Mouse (Mus musculus): ENCODE data around the gene Fxyd6.

The Fxyd6 gene

GRCm38 (mm10) chr9:45391299-45391698, 21.3 kb downstream of the Fxyd6 start:
- ChIA-PET POLR2A (interaction anchor here (0.5 to 50.2 kb wide), 46 partner anchors 8 to 449 kb away, joined by 3 to 2905 read pairs (median 6); partner anchors contain the start of genes Fxyd2 (in 3 of the 4) and Fxyd6 (in 3 of the 4)), CTCF (interaction anchor here (0.6 to 4.4 kb wide), 19 partner anchors 12 to 580 kb away, joined by 3 to 72 read pairs (median 4); no protein-coding TSS in a partner anchor)

DNA sequence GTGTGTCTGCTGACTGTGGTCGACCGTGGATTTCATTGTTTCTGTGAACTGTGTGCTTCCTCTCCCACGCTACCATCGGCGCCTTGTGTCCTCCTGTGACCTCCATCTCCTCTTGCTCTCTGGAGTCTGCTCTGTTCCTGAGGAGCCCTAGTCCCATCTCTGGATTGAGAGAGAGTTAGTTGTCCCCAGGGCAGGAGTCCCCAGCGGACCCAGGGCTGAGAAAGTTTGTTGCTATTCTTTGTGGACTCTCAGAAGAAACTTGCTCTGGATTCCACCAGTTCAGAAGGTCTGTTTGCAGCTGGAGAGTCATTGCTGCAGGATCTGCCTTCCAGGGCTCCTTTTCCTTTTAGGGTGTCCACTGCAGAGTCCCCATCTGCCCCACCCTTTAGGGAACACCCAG, 25.2 kb downstream of the Fxyd6 start:
- ChIA-PET CTCF (interaction anchor here in 2 of 4 experiments (1.1 to 5.4 kb wide), 2 partner anchors 17 to 18 kb away, joined by 5 to 44 read pairs; no protein-coding TSS in a partner anchor), POLR2A (interaction anchor here in 3 of 4 experiments (0.7 to 50.2 kb wide), 9 partner anchors 10 to 293 kb away, joined by 3 to 2905 read pairs (median 4); partner anchors contain the start of genes Fxyd2 (in 1 of the 3) and Fxyd6 (in 1 of the 3))

DNA sequence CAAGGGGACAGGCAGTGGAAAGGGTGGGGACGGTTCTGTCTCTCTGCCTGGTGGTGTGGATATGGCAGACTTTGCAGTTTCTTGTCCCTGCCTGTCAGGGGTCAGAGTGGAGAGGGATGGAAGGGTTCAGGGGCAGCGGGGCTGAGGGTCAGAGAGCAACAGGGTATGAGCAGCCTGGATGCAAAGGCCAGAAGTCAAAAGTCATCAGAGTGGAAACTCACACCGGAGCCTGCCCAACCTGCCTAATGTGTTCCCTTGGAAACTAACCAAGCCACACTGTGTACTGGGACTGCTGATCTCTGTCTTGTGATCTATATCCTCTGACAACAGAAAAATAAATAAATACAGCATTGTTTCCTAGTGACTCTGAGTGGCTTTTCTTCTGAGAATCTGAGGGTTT, 25.8 kb downstream of the Fxyd6 start:
- CTCF ChIA-PET: interaction anchor here in 2 of 4 experiments (1.1 to 5.4 kb wide), 2 partner anchors 16 to 17 kb away, joined by 5 to 44 read pairs; no protein-coding TSS in a partner anchor
- POLR2A ChIA-PET: interaction anchor here in 3 of 4 experiments (1.1 to 50.2 kb wide), 5 partner anchors 10 to 47 kb away, joined by 4 to 2905 read pairs (median 14); partner anchors contain the start of genes Fxyd2 (in 1 of the 3) and Fxyd6 (in 1 of the 3)

DNA sequence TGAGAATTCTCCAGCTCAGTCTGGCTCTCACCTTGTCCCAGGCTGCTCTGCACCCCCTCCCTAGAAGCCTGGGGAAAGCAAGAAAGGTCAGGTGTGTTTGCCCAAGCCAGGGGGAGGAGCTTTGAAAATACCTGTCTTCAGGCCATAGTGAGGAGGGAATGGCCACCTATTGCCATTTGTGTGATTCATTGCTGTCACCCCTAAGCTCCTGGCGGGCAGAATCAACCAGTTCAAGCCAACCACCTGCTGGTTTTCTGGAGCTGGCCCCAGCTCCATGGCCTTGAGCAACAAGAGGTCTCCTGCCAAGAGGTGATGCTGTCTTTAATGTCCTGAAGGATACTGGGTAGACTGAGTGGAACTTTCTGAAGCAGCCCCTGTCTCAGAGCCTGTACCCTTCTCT, 28.4 kb downstream of the Fxyd6 start:
- ChIA-PET POLR2A (interaction anchor here in 3 of 4 experiments (0.6 to 50.2 kb wide), 30 partner anchors 9 to 630 kb away, joined by 3 to 2905 read pairs (median 5); partner anchors contain the start of gene Fxyd6 (in 3 of the 3)), CTCF (interaction anchor here (0.6 to 5.4 kb wide), 16 partner anchors 8 to 431 kb away, joined by 3 to 44 read pairs (median 4); no protein-coding TSS in a partner anchor)

GRCm38 (mm10) chr9:45399434-45399833, 29.4 kb downstream of the Fxyd6 start, which contains the start of gene Fxyd2:
Gene Fxyd2, plus strand, starts transcription at chr9:45399669.
- ChIA-PET POLR2A (interaction anchor here in 3 of 4 experiments (0.9 to 50.2 kb wide), 8 partner anchors 8 to 50 kb away, joined by 3 to 2905 read pairs (median 10); partner anchors contain the start of gene Fxyd6 (in 1 of the 3)), CTCF (interaction anchor here in 1 of 4 experiments (1.3 to 5.4 kb wide), 3 partner anchors 10 to 99 kb away, joined by 3 to 44 read pairs (median 4); no protein-coding TSS in a partner anchor)

DNA sequence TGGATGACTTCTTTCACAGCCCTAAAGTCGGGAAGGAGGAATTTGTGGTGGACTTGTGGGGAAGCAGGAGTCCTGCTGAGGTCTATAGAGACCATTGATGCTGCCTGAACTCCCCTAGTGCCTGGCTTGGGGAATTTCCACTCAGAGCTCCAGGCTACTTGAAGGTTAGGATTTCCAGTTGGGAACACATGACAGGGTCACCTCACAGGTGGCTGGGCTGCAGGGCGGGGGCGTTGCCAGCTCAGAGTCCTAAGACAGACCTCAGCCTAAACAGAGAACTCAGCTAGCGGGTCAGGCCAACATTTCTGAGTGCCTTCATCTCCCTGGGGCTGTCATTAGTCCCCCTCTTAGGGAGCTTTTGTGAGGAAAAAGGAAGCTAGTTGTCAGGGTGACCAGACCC, 31.9 kb downstream of the Fxyd6 start:
- CTCF ChIA-PET: interaction anchor here (0.5 to 2.4 kb wide), 7 partner anchors 10 to 332 kb away, joined by 3 to 15 read pairs (median 8); no protein-coding TSS in a partner anchor
- POLR2A ChIA-PET: interaction anchor here in 3 of 4 experiments (0.9 to 50.2 kb wide), 11 partner anchors 9 to 102 kb away, joined by 3 to 2905 read pairs (median 8); partner anchors contain the start of gene Fxyd6 (in 1 of the 3)

- ChIA-PET POLR2A (interaction anchor here in 3 of 4 experiments (0.9 to 50.2 kb wide), 13 partner anchors 9 to 106 kb away, joined by 3 to 2905 read pairs (median 6); partner anchors contain the start of gene Fxyd6 (in 1 of the 3)), CTCF (interaction anchor here in 3 of 4 experiments (0.9 to 2.4 kb wide), 8 partner anchors 9 to 103 kb away, joined by 3 to 15 read pairs (median 8); no protein-coding TSS in a partner anchor)
Observed at GRCm38 (mm10) chr9:45402957-45403356, 33.0 kb downstream of the Fxyd6 start.

DNA sequence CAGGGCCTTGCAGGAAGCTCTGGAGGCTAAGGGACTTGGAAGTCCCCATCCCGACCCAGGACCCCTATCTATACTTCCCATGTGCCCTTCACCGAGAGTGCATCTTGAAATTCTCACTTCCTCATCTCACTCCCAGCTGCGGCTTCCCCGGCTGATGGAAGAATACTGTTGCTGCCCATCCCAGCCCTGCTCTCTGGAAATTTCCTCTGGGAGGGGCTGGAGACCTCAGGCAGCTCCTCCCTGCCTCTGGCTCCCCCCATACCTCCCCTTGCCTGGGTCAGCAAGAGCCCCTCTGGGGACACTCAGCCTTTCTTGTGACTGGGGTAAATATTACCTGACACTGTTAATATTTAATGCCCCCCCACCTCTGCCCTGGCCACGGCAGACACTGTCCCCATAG, 35.7 kb downstream of the Fxyd6 start:
- ChIA-PET POLR2A (interaction anchor here in 3 of 4 experiments (0.7 to 18.8 kb wide), 15 partner anchors 8 to 401 kb away, joined by 3 to 332 read pairs (median 3); partner anchors contain the start of gene Fxyd6 (in 1 of the 3)), CTCF (interaction anchor here (0.5 to 2.9 kb wide), 9 partner anchors 8 to 209 kb away, joined by 3 to 13 read pairs (median 5); no protein-coding TSS in a partner anchor)

- ChIA-PET POLR2A (interaction anchor here in 3 of 4 experiments (0.6 to 18.8 kb wide), 18 partner anchors 9 to 265 kb away, joined by 3 to 332 read pairs (median 4); partner anchors contain the start of gene Fxyd6 (in 3 of the 3)), CTCF (interaction anchor here (0.9 to 3.6 kb wide), 12 partner anchors 8 to 183 kb away, joined by 3 to 24 read pairs (median 4); no protein-coding TSS in a partner anchor)
Observed at GRCm38 (mm10) chr9:45406808-45407207, 36.8 kb downstream of the Fxyd6 start.

- ChIA-PET POLR2A (interaction anchor here in 3 of 4 experiments (0.6 to 18.8 kb wide), 15 partner anchors 10 to 917 kb away, joined by 3 to 332 read pairs (median 6); no protein-coding TSS in a partner anchor), CTCF (interaction anchor here (0.6 to 6.6 kb wide), 12 partner anchors 10 to 347 kb away, joined by 3 to 135 read pairs (median 4); no protein-coding TSS in a partner anchor)
Observed at GRCm38 (mm10) chr9:45407706-45408675, 38.0 kb downstream of the Fxyd6 start.

DNA sequence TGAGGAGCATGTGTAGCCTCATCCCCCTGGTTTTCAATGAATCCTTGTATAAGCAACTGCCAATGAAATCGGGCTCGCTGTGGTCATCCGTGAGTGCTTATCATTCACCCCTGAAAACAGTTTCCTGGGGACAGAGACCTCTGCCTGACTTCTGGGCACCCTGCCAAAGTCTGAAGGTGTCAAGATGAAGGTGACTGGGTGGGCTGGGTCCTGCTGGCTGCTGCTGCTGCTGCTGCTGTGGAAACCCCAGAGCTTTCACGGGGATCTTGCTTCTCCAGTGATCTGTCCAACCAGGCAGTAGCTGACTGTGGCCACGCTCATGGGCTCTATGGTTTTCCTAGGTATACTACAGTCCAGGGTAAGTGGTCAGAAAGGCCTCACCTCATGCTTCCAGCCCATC, 40.2 kb downstream of the Fxyd6 start:
- ChIA-PET CTCF (interaction anchor here in 2 of 4 experiments (0.8 to 6.6 kb wide), 9 partner anchors 11 to 110 kb away, joined by 3 to 135 read pairs (median 5); no protein-coding TSS in a partner anchor), POLR2A (interaction anchor here in 3 of 4 experiments (0.6 to 18.8 kb wide), 10 partner anchors 9 to 636 kb away, joined by 3 to 332 read pairs (median 4); no protein-coding TSS in a partner anchor)

GRCm38 (mm10) chr9:45410614-45411013, 40.6 kb downstream of the Fxyd6 start:
- CTCF ChIA-PET: interaction anchor here (0.5 to 6.6 kb wide), 12 partner anchors 11 to 418 kb away, joined by 3 to 135 read pairs (median 8); partner anchors contain the start of gene Cep164 (in 1 of the 4)
- POLR2A ChIA-PET: interaction anchor here in 3 of 4 experiments (0.7 to 18.8 kb wide), 9 partner anchors 9 to 111 kb away, joined by 3 to 332 read pairs (median 4); no protein-coding TSS in a partner anchor

- POLR2A ChIA-PET: interaction anchor here in 3 of 4 experiments (0.9 to 18.8 kb wide), 13 partner anchors 10 to 111 kb away, joined by 3 to 332 read pairs (median 6); partner anchors contain the start of gene Fxyd6 (in 1 of the 3)
Observed at GRCm38 (mm10) chr9:45411111-45411510, 41.1 kb downstream of the Fxyd6 start.

GRCm38 (mm10) chr9:45411803-45412202, 41.8 kb downstream of the Fxyd6 start:
- ChIA-PET CTCF (interaction anchor here (0.5 to 6.6 kb wide), 119 partner anchors 8 to 1787 kb away, joined by 3 to 135 read pairs (median 5); partner anchors contain the start of genes Fxyd6 (in 2 of the 4), Il10ra (in 2 of the 4), Tmprss13 (in 2 of the 4) and Cep164 (in 1 of the 4)), POLR2A (interaction anchor here (0.6 to 18.8 kb wide), 35 partner anchors 8 to 491 kb away, joined by 3 to 332 read pairs (median 5); partner anchors contain the start of genes Atp5l (in 1 of the 4) and Fxyd6 (in 1 of the 4))

More at GRCm38 (mm10) chr9:45411111-45411510, 41.1 kb downstream of the Fxyd6 start:
- CTCF ChIA-PET: interaction anchor here (0.5 to 6.6 kb wide), 74 partner anchors 8 to 1787 kb away, joined by 3 to 135 read pairs (median 6); partner anchors contain the start of genes Cep164 (in 1 of the 4), Fxyd2 (in 1 of the 4), Fxyd6 (in 1 of the 4) and Tmprss13 (in 1 of the 4)

GRCm38 (mm10) chr9:45412287-45412686, 42.3 kb downstream of the Fxyd6 start:
- ChIA-PET POLR2A (interaction anchor here (0.5 to 18.8 kb wide), 40 partner anchors 8 to 1250 kb away, joined by 3 to 332 read pairs (median 5); partner anchors contain the start of genes Atp5l (in 1 of the 4) and Fxyd6 (in 1 of the 4)), CTCF (interaction anchor here (0.5 to 6.6 kb wide), 136 partner anchors 8 to 1947 kb away, joined by 3 to 135 read pairs (median 4); partner anchors contain the start of genes Fxyd6 (in 2 of the 4), Il10ra (in 2 of the 4), Tmprss13 (in 2 of the 4) and Bace1 (in 1 of the 4))
